ENCODE assay signal across 8 mouse cellular contexts in genomic region chr8:117282141-117282950, GRCm38 (mm10). TPM values are rescaled to one million over a fixed set of nuclear protein-coding genes. Genes with fewer than 3 reads are reported as not detected.
DNase-seq lines count a peak whose midpoint lies in the region; ATAC-seq and TF ChIP-seq lines count a peak whose summit lies in the region.

No protein-coding gene starts in this region.

- H3K4me3 ChIP-seq in midbrain, embryonic 12.5 days: no peak overlapping the region
- H3K4me3 ChIP-seq in midbrain, embryonic 15.5 days: no peak overlapping the region
- H3K4me3 ChIP-seq in embryonic fibroblast, embryonic 13.5 days (ENCODE audit: insufficient read depth, low read length): no peak overlapping the region

- H3K4me2 ChIP-seq in midbrain, embryonic 12.5 days (replicated peaks): no peak overlapping the region
- H3K4me2 ChIP-seq in midbrain, embryonic 15.5 days: no peak overlapping the region

- 0 out of 2 replicates have a peak overlapping the region, but pooled peaks have one; percentile 11 for H3K9ac ChIP-seq in midbrain, embryonic 12.5 days (replicated peaks)
- no peak overlapping the region for H3K9ac ChIP-seq in midbrain, embryonic 15.5 days

- H3K27me3 ChIP-seq in midbrain, embryonic 12.5 days: no peaks in the 10 kb centered on the region
- no peaks in the 10 kb centered on the region for H3K27me3 ChIP-seq in midbrain, embryonic 15.5 days (replicated peaks)

- 70% methylated on average over 17 of the region's 17 CpGs for WGBS in midbrain, embryonic 12.5 days
- 67% methylated on average over 17 of the region's 17 CpGs for WGBS in midbrain, embryonic 15.5 days

- H3K27ac ChIP-seq in midbrain, embryonic 12.5 days (replicated peaks): 0 out of 2 replicates have a peak overlapping the region, but pooled peaks have one; percentile 30
- H3K27ac ChIP-seq in midbrain, embryonic 15.5 days: no peak overlapping the region
- peak overlapping the region; percentile 6; the same call in 1 of the 2 replicates for H3K27ac ChIP-seq in embryonic fibroblast, embryonic 13.5 days (ENCODE audit: insufficient read depth, low read length)

- no peak for ATAC-seq in midbrain, embryonic 12.5 days (ENCODE audit: low FRiP score, low read depth)
- ATAC-seq in midbrain, embryonic 15.5 days (replicated peaks): no peak; the same call in 1 of the 2 replicates

- peak; percentile 49 for DNase-seq in kidney, postnatal 10 days
- DNase-seq in monocyte, adult 2 months (ENCODE audit: low read depth in 1 of 2, low spot score in 2 of 2): peak; percentile 50 to 64
- DNase-seq in gastrocnemius, postnatal 10 days: no peak
- no peak for DNase-seq in urinary bladder, postnatal 10 days (ENCODE audit: low spot score)
- no peak for DNase-seq in cerebellum, adult 11-12 months

- TF ChIP-seq CTCF in embryonic fibroblast, embryonic 13.5 days (IDR thresholded peaks at IDR 0.05; ENCODE audit: borderline replicate concordance, insufficient read depth, low read length): no peak

- H3K9me3 ChIP-seq in midbrain, embryonic 12.5 days: 0 out of 2 replicates have a peak, but pooled peaks cover 3% of the 10 kb centered on the region
- no peaks in the 10 kb centered on the region for H3K9me3 ChIP-seq in midbrain, embryonic 15.5 days

- H3K4me1 ChIP-seq in midbrain, embryonic 12.5 days: peaks cover 52% of the 10 kb centered on the region
- peaks cover 51% of the 10 kb centered on the region for H3K4me1 ChIP-seq in midbrain, embryonic 15.5 days
- H3K4me1 ChIP-seq in embryonic fibroblast, embryonic 13.5 days (ENCODE audit: control insufficient read depth, insufficient read depth, low read length): peaks cover 9% of the 10 kb centered on the region

- no peak for TF ChIP-seq POLR2A in embryonic fibroblast, embryonic 13.5 days (IDR thresholded peaks at IDR 0.05; ENCODE audit: low read depth, low read length)

- peaks cover 18% of the 10 kb centered on the region for H3K36me3 ChIP-seq in midbrain, embryonic 12.5 days
- no peaks in the 10 kb centered on the region; the same call in 1 of the 2 replicates for H3K36me3 ChIP-seq in midbrain, embryonic 15.5 days (replicated peaks)

RNA-seq across cellular contexts. Expression of gene Cmip, which starts 25.5 kb away (rescaled TPM):
- 30.0 and 33.0 TPM in 2 replicates for polyA plus RNA-seq in midbrain, embryonic 12.5 days (2016; fragmentation: Nextera tagmentation; extraction: Ambion mirVana)
- 188 and 197 TPM in 2 replicates for polyA plus RNA-seq in midbrain, embryonic 15.5 days (2015; fragmentation: Nextera tagmentation; extraction: Ambion mirVana)
- 31.0 and 40.2 TPM in 2 replicates for polyA plus RNA-seq in embryonic fibroblast, embryonic 13.5 days (2011; ENCODE audit: insufficient read length, low read depth, missing spikeins)
- total RNA-seq in gastrocnemius, postnatal 10 days (2021): 10 to 100 TPM; 18.7 to 23.7 TPM

Comparison
In these comparisons a context has a peak if more than half of its experiments do, and no peak if none do; other contexts are left out.
1. DNase-seq: peak in kidney, postnatal 10 days (single experiment) and monocyte, adult 2 months (2 of 2); none in gastrocnemius, postnatal 10 days (single experiment), urinary bladder, postnatal 10 days (single experiment) and cerebellum, adult 11-12 months (single experiment).